Mouse (Mus musculus): ENCODE results near the gene Hhat. TPM values are rescaled to one million over a fixed set of nuclear protein-coding genes. Genes with fewer than 3 reads are reported as not detected.

The Hhat gene
- polyA plus RNA-seq, 1 experiment from 2014 or later: 4.4 TPM

DNA sequence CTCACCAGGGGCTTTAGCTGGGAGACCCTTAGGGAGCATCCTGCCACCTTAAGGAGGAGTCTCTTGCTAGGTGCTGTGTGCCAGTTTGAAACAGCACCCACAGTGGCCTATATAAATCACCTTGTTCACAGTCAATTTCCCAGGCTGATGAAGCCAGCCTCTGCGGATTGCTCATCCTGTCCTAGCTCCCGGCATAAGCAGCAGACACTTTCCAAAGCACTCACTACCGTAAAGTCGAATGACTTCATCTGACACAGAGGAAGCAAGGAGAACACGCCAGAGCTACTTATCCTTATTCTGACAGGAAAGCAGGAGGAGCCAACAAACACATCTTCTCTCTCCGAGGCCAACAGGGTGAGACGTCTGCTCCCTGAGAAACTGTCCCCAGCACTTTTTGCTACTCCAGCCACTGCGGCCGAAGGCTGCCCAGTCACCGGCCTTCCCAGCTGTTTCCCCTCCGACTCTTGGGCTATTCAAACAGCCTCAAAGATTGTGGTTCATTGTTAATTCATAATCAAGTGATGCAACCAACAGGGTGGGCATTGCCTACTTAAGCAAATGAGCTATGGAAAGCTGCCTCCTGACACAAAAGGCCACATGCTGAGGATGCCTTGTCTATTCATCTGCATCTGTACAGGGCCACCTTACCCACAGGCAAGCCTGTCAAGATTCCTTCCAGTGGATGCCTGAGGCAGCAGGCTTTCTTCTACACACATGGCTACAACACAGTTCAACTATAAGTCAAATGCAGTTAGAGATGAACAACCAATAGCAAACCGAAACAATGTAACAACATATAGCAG is 248.4 kb downstream of the Hhat start:
- Histone ChIP-seq H3K27me3 (no peaks in the 10 kb centered on the region), H3K4me1 (replicated peaks) (peaks cover 58% of the 10 kb centered on the region), H3K27ac (replicated peaks) (peak overlapping the region; percentile 57), H3K4me3 (no peak overlapping the region), H3K9me3 (no peaks in the 10 kb centered on the region), H3K9ac (0 out of 2 replicates have a peak overlapping the region, but pooled peaks have one; percentile 28), H3K36me3 (no peaks in the 10 kb centered on the region), H3K4me2 (no peak overlapping the region)
- ATAC-seq (ENCODE audit: low read depth): no peak
- WGBS: 23% methylated on average over 12 of the region's 12 CpGs

DNA sequence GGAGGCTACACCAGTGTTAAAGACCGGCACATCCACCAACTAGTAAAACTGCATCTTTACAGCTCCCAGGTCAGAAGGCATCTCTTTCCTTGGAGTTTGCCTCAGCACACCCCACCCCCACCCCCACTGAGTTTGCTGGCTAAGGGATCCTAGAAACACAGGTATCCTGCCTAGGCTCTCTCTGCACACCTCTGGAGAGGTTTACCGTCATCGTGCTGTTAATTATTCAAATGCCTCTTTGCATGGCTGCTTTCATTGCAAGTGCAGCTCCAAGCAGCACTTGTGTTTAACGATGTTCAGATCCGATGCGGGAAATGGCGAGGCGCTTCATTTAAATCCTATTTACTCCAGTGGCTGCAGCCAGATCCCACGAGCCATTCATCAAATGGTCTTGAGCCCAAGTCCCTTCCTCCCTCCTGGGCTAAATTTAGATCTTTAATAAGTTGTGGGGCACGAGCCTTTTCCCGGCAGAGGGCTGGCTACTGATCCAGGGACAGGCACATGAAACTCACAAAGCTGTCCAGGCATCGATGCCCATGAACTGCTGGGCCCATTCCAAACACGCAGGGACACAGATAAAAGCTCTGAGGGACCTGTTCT is 250.1 kb downstream of the Hhat start:
- WGBS: 33% methylated on average over 13 of the region's 13 CpGs
- Histone ChIP-seq H3K4me2 (no peak overlapping the region), H3K27me3 (no peaks in the 10 kb centered on the region), H3K4me3 (no peak overlapping the region), H3K9me3 (no peaks in the 10 kb centered on the region), H3K4me1 (replicated peaks) (peaks cover 52% of the 10 kb centered on the region), H3K9ac (no peak overlapping the region), H3K27ac (replicated peaks) (peak overlapping the region; percentile 57), H3K36me3 (no peaks in the 10 kb centered on the region)
- ATAC-seq (ENCODE audit: low read depth): peak; percentile 55; the same call in 1 of the 2 replicates

DNA sequence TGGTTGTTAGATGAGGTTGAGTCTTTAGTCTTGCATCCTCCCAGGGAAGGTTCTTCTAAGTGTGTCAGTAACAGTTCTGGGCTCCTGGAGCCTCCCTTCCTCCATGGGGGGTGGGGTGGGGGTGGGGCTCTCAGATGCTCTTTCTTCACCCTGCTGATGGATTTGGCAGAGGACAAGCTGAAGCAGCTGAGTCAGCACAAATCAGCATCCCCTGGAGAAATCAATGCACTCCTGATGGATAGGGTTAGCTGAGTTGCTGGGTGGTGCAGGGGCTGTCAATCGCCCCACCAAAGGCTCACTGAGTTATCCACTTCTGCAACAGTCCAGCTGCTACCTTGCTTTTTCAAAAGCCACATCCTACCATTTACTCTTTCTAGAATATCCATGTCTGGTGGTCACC is 251.3 kb downstream of the Hhat start:
- H3K4me2 ChIP-seq: no peak overlapping the region
- no peak overlapping the region for H3K9ac ChIP-seq
- 0 out of 2 replicates have a peak overlapping the region, but pooled peaks have one; percentile 57 for H3K27ac ChIP-seq (replicated peaks)
- no peaks in the 10 kb centered on the region for H3K9me3 ChIP-seq
- WGBS: 85% methylated on average over 1 of the region's 1 CpGs
- no peaks in the 10 kb centered on the region for H3K27me3 ChIP-seq
- H3K4me3 ChIP-seq: no peak overlapping the region
- H3K36me3 ChIP-seq: no peaks in the 10 kb centered on the region
- peaks cover 42% of the 10 kb centered on the region for H3K4me1 ChIP-seq (replicated peaks)
- no peak for ATAC-seq (ENCODE audit: low read depth)

DNA sequence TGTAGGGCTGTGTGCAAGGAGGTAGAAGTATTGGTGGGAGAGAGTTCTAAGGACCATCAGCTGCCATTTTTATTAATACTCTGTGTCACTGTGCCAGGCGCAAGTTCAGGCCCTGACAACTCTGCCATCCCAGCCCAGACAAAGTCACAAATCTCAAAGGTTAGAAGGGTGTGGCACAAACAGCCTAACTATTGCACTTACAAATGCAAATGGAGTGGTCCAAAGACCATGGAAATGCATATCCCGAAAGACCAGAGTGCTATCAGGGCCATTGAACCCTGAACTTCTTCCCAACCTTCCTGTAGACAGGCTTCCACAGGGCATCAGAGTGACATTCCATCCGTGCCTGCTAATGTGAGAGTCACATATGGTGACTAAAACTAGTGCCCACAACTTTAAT is 255.7 kb downstream of the Hhat start:
- H3K36me3 ChIP-seq: no peaks in the 10 kb centered on the region
- H3K9me3 ChIP-seq: no peaks in the 10 kb centered on the region
- no peaks in the 10 kb centered on the region for H3K27me3 ChIP-seq
- no peak for ATAC-seq (ENCODE audit: low read depth)
- H3K27ac ChIP-seq (replicated peaks): no peak overlapping the region
- no peak overlapping the region for H3K4me3 ChIP-seq
- no peak overlapping the region for H3K9ac ChIP-seq
- H3K4me2 ChIP-seq: no peak overlapping the region
- peaks cover 5% of the 10 kb centered on the region; the same call in 1 of the 2 replicates for H3K4me1 ChIP-seq (replicated peaks)
- 80% methylated on average over 3 of the region's 3 CpGs for WGBS

DNA sequence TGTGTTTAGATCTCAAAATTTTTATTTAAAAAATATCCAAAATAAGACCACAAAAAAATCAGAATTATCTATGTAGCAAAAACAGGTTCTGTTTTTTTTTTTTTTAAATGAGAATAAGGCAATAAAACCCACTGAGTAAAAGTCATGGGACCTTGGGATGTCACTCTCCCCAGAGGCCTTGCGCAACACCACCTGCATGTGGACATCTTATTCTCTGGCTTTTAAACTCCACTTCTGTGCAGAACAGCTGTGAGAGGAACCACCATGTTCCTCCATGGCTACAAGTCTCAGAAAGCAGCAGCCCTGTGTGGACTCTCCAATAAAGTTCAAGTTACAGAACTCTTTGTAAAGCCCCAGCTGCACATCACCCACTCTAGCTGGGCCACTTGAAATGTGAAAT is 258.2 kb downstream of the Hhat start:
- ATAC-seq (ENCODE audit: low read depth): no peak
- no peaks in the 10 kb centered on the region for H3K9me3 ChIP-seq
- H3K27me3 ChIP-seq: no peaks in the 10 kb centered on the region
- no peak overlapping the region for H3K4me3 ChIP-seq
- no peak overlapping the region for H3K4me2 ChIP-seq
- H3K4me1 ChIP-seq (replicated peaks): no peaks in the 10 kb centered on the region
- 100% methylated on average over 1 of the region's 1 CpGs for WGBS
- no peaks in the 10 kb centered on the region for H3K36me3 ChIP-seq
- H3K9ac ChIP-seq: no peak overlapping the region
- no peak overlapping the region for H3K27ac ChIP-seq (replicated peaks)

DNA sequence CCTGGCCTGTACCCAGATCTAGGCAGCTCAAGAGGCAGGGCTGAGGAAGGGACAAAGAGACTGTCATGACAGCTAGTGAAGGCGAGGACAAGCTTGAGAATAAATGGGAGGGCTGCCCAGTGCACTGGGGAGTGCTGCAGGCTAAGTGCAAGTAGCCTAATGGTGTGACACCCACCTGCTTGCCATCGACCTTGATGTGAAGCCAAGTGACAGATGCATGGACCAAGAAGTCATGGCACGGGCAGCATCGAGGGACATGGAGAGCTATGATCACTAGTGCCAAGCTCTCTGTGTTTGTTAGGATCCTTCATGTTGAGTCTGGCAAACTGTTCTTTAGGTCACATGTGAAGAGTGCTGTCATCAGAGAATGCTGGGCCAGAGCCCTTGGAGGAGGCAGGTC is 267.4 kb downstream of the Hhat start:
- no peak for ATAC-seq (ENCODE audit: low read depth)
- no peak overlapping the region for H3K4me3 ChIP-seq
- H3K4me1 ChIP-seq (replicated peaks): no peaks in the 10 kb centered on the region
- no peaks in the 10 kb centered on the region for H3K27me3 ChIP-seq
- no peaks in the 10 kb centered on the region for H3K36me3 ChIP-seq
- H3K4me2 ChIP-seq: no peak overlapping the region
- H3K9ac ChIP-seq: no peak overlapping the region
- H3K9me3 ChIP-seq: no peaks in the 10 kb centered on the region
- H3K27ac ChIP-seq (replicated peaks): no peak overlapping the region
- 95% methylated on average over 4 of the region's 4 CpGs for WGBS

DNA sequence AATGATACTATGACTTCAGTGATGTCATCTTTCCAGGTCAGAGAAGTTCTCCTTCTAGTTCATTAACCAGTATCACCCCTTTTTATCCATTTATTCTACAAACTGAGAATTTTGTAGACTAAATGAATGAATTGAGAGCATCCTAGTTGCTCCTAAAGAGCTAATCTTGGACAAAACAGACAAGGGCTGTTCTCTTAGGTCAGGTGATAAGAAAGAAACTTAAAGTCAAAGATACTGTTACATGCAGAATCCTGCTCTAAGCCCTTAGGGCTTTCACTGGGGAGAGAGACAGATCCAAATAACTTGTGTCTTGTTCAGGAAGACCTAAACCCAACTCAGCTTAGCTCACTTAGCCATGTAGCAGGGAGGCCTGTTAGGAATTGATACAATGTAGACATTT is 268.2 kb downstream of the Hhat start:
- no peaks in the 10 kb centered on the region for H3K4me1 ChIP-seq (replicated peaks)
- H3K4me2 ChIP-seq: no peak overlapping the region
- H3K4me3 ChIP-seq: no peak overlapping the region
- no peak for ATAC-seq (ENCODE audit: low read depth)
- H3K27ac ChIP-seq (replicated peaks): no peak overlapping the region
- no peaks in the 10 kb centered on the region for H3K27me3 ChIP-seq
- no peaks in the 10 kb centered on the region for H3K36me3 ChIP-seq
- H3K9me3 ChIP-seq: no peaks in the 10 kb centered on the region
- no peak overlapping the region for H3K9ac ChIP-seq

DNA sequence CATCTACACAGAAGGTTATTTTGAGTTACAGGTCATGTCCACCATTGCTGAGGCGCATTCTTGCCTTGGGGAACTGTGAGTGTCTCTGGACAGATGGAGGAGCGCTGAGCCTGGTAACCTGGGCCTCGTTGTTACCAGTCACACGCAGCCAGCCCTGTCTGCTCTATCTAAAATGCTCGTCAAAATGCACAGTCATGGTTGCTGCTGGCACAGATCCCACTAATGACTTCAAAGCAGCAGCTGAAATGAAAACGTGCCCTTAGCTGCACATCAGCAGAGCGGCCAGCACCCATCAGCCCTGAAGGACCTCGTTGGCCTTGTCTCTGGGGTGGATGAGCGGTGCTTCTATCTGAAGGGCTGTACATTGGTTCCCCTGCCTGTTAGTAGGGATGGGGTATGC is 269.0 kb downstream of the Hhat start:
- Histone ChIP-seq H3K36me3 (no peaks in the 10 kb centered on the region), H3K27ac (replicated peaks) (no peak overlapping the region), H3K4me1 (replicated peaks) (no peaks in the 10 kb centered on the region), H3K9me3 (no peaks in the 10 kb centered on the region), H3K4me3 (no peak overlapping the region), H3K9ac (no peak overlapping the region), H3K27me3 (no peaks in the 10 kb centered on the region), H3K4me2 (no peak overlapping the region)
- 76% methylated on average over 9 of the region's 9 CpGs for WGBS
- no peak for ATAC-seq (ENCODE audit: low read depth)

DNA sequence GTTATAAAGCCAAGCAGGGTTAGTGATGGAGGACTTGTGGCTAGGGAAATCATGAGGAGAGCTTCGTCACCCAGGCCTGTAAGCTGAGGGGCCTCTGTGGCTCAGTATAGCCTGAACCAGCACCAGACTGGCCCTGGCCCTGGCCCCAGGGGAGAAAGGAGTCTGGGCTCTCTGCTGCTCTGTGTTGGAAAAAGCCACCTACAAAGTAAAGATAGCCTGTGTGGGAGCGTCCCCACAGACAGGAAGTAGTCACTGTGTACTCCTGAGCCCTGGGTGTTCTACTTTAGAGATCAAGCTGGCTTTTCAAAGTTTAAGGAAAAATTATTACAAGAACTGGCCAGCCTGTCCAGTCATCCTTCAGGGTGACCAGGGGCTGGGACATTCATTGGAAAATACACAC is 273.5 kb downstream of the Hhat start:
- H3K4me3 ChIP-seq: no peak overlapping the region
- WGBS: 64% methylated on average over 2 of the region's 2 CpGs
- H3K36me3 ChIP-seq: no peaks in the 10 kb centered on the region
- no peaks in the 10 kb centered on the region for H3K27me3 ChIP-seq
- H3K27ac ChIP-seq (replicated peaks): no peak overlapping the region
- H3K4me1 ChIP-seq (replicated peaks): no peaks in the 10 kb centered on the region
- no peak for ATAC-seq (ENCODE audit: low read depth)
- H3K9me3 ChIP-seq: no peaks in the 10 kb centered on the region
- H3K4me2 ChIP-seq: no peak overlapping the region
- H3K9ac ChIP-seq: no peak overlapping the region

DNA sequence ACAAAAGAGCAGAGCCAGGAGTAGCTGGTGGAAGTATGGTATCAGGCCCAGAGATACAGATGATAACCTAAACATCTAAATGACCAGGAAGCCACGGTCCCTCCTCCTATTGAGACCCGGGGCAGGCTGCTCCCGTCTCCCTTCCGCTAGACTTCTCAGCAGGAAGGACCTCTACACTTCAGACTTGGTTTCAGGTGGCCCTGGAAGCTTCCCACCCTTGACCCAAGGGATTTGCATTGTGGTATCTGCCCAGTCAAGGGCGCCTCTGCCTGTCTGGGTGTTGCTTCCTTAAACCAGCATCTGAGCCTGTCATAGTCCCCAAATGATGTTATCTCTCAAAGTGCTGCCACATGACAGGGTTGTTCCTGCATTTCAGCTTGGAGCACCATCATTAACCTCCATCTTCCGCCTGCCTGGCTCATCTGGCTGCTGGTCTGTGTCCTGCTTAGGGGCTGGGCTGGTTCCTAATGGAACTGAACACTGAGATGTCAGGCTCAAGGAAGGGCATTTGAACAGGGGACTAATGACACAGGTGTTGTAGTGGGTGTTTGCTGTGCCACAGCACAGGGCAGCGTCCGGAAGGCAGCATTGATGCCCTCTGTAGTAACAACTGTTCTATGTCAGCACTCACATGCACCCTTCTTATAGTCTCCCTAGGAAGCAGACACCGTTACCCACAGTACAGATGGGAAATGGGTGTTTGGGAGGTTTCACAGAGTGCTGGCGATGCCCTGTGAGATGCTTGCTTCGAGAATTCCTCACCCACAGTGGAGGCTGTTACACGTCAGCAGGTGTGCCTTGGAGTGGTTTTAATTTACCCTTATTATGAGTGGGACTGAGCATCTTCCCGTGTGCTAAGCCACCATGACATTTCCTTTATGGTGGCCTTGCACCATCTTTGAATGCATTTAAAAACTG is 280.9 kb downstream of the Hhat start:
- Histone ChIP-seq H3K9ac (no peak overlapping the region), H3K4me3 (no peak overlapping the region), H3K36me3 (no peaks in the 10 kb centered on the region), H3K27ac (replicated peaks) (no peak overlapping the region), H3K4me2 (no peak overlapping the region), H3K4me1 (replicated peaks) (no peaks in the 10 kb centered on the region), H3K9me3 (no peaks in the 10 kb centered on the region), H3K27me3 (no peaks in the 10 kb centered on the region)
- ATAC-seq (ENCODE audit: low read depth): no peak
- 77% methylated on average over 13 of the region's 13 CpGs for WGBS

DNA sequence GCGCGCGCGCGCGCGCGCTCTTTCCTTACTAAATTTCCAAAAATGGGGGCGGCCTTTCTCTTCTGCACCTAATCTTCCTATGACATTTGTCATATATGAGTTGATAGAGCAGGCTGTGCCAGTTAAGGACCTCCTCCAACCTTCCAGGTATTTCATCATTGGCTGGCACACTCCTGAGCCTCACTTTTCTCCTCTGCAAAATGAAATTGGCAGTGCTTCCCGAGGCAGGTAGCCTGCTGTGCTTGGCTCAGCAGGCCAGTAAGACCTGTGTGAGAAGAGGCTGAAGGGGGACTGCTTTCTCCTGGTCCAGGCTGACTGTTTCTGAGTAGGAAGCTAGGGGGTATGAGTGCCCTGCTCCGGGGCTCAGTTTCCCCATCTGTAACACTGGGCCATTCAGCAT is 283.5 kb downstream of the Hhat start:
- ATAC-seq (ENCODE audit: low read depth): no peak
- no peak overlapping the region for H3K9ac ChIP-seq
- no peaks in the 10 kb centered on the region for H3K4me1 ChIP-seq (replicated peaks)
- H3K27ac ChIP-seq (replicated peaks): no peak overlapping the region
- H3K9me3 ChIP-seq: no peaks in the 10 kb centered on the region
- WGBS: 94% methylated on average over 11 of the region's 11 CpGs
- H3K36me3 ChIP-seq: no peaks in the 10 kb centered on the region
- H3K4me3 ChIP-seq: no peak overlapping the region
- H3K4me2 ChIP-seq: no peak overlapping the region
- no peaks in the 10 kb centered on the region for H3K27me3 ChIP-seq

DNA sequence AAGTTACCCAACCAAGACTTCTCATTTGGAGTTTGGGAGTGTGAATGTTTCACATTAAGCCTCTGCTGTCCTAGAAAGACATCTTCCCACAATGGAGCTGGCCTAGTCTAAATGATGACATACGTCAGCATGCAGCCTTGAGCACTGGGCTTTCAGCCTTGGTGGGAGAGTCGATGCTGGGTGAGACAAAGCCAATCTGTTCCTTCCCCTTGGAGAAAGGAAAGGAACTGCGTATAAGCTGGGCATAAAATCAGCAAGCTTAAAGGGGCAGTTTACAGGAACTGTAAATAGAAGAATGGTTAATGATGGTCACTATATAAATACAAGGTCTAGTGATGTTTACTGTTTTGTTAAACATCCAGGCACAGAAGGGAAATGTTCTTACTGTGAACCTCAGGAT is 286.0 kb downstream of the Hhat start:
- H3K36me3 ChIP-seq: no peaks in the 10 kb centered on the region
- no peak overlapping the region for H3K4me3 ChIP-seq
- H3K27ac ChIP-seq (replicated peaks): no peak overlapping the region
- H3K4me1 ChIP-seq (replicated peaks): no peaks in the 10 kb centered on the region
- no peaks in the 10 kb centered on the region for H3K9me3 ChIP-seq
- no peak for ATAC-seq (ENCODE audit: low read depth)
- no peak overlapping the region for H3K9ac ChIP-seq
- no peaks in the 10 kb centered on the region for H3K27me3 ChIP-seq
- H3K4me2 ChIP-seq: no peak overlapping the region
- 81% methylated on average over 3 of the region's 3 CpGs for WGBS
